Mouse (Mus musculus) right cerebral cortex, postnatal 36 days (tissue): ENCODE data around the gene Usp47.

ENCODE experiments used
- DNase-seq, 2 experiments: peaks; one replicate each; pipeline ENCODE4 v3.0.0; 2022; ENCODE audit warnings: low spot score in 2 of 2, mixed read lengths in 1 of 2

Usp47 gene

DNA sequence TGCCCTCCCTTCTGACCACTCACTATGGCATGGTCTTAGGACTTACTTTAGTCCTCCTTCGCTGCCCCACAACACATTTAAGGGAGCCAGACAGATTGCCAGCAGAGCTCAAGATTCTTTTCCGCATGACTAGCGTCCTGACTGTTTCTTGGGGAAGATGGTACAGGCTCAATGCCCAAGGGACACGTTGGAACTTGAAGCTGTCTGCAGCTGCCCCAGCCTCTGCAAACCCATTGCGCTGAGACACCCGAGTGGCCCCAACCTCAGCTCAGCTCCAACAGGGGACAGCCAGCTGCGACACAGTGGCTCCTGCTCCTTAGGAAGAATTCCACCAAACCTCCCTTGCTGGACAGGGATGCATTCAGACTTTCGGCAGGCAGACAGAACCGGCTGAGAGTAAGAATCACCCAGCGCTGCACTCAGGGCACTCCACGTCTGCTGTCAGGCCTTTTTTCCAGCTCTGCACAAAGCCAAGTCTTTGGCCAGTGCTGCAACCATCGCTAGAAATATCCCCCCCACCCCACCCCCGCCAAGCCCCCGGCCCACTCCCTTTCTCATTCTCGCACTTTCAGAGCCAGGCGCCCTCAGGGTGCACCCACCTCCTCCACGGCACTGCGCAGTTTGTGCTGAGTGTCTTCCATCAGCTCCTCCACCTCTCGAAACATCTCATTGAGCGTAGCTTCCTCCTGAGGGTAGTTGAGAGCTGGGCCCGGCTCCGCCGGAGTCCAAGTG is 134.4 kb downstream of the Usp47 start:
- DNase-seq, result no peak

DNA sequence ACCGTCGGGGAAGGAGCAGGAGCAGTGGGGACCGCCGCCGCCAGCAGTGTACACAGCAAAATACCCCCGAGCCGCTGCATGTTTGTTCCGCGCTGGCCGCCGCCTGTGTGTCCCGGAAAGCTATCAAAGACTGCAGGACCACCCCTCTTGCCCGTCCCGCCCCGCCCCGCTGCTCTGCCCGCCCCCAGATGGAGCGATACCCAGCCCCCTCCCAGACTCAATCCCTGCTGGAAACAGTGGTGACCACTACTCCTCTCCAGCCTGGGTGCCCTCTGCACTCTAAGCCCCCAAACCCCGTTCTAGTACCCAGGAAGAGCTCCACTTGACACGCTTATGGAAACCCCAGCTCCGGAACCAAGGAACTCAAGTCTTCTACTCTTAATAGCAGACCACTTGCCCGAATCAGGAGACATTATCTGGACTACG is 135.0 kb downstream of the Usp47 start:
- DNase-seq, result no peak

DNA sequence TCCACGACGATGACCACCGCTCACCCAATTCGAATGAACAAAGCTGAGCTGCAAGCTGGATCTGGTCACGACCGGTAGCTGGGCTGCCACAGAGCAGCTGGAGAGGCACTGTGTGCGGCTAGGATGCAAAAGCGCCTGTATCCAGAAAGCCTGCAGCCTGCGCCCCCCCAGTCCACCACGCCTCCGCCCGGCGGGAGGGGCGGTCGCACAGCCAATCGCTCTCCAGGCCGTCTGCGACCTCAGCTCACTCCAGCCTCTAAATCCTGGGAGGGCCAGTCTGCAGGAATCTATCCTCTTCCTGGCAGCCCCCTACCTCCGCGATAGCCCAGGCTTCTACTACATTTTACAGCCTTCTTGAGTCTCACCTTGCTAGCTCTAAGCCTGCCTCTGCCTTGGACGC is 135.6 kb downstream of the Usp47 start, which contains the start of gene Dkk3:
TSS of gene Dkk3 (minus strand) at position 116 of the 400 bp plus-strand sequence.
- DNase-seq, result peak in 1 of 2 experiments; percentile 51

DNA sequence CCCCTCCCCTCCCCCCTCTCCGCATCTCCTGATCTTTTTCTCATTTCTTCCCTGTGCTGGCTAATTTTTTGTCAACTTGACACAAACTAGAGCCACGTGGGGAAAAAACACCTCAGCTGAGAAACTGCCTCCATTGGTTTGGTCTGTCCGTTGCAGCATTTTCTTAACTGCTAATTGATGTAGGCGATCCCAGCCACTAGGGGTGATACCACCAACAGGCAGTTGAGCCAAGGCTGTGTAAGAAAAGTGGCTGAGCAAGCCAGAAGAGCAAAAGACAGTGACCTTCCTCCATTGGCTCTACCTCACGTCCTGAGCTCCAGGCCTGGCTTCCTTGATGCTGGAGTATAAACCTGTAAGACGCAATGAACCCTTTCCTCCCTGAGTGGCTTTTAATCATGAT is 136.5 kb downstream of the Usp47 start:
- DNase-seq, result no peak
